Mouse (Mus musculus): ENCODE data around the gene Pif1. TPM values are rescaled to one million over a fixed set of nuclear protein-coding genes. Genes with fewer than 3 reads are reported as not detected.

Gene Pif1
- polyA plus RNA-seq, 1 experiment from 2014 or later = 13.3 TPM

DNA sequence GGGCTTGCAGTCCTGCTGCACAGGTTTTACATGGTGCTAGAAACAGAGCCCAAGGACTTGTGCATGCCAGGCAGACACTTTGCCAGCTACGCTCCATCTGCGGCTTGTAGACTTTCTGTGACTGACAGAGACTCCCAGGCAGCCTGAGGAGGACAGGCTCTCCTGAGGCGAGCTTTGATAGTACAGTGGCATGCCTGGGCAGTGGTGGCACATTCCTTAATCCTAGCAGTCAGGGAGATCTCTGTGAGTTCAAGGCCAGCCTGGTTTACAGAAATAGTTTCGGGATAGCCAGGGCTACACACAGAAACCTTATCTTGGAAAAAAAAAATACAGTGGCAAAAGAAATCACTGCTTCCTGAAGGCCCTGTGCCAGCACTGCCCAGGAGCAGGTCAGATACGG lies 39.8 kb upstream of the Pif1 start:
- H3K4me1 ChIP-seq (ENCODE audit: control insufficient read depth, insufficient read depth, low read length) = peaks cover 10% of the 10 kb centered on the region
- WGBS = 86% methylated on average over 5 of the region's 5 CpGs
- H3K9me3 ChIP-seq (ENCODE audit: control insufficient read depth, low read length) = no peaks in the 10 kb centered on the region
- H3K4me2 ChIP-seq (ENCODE audit: low read depth, severe bottlenecking) = no peak overlapping the region
- H3K36me3 ChIP-seq (ENCODE audit: control insufficient read depth, insufficient read depth, low read length) = no peaks in the 10 kb centered on the region
- DNase-seq (ENCODE audit: low spot score) = no peak
- no peak overlapping the region for H3K27ac ChIP-seq (replicated peaks; ENCODE audit: low read depth, low read length)
- no peak for ATAC-seq (ENCODE audit: insufficient number of reproducible peaks, low FRiP score, low TSS enrichment, low read depth)
- H3K4me3 ChIP-seq (ENCODE audit: low read depth, low read length) = no peak overlapping the region
- no peaks in the 10 kb centered on the region for H3K27me3 ChIP-seq (ENCODE audit: control insufficient read depth, insufficient read depth, low read length)
- H3K9ac ChIP-seq (ENCODE audit: low read length) = no peak overlapping the region

DNA sequence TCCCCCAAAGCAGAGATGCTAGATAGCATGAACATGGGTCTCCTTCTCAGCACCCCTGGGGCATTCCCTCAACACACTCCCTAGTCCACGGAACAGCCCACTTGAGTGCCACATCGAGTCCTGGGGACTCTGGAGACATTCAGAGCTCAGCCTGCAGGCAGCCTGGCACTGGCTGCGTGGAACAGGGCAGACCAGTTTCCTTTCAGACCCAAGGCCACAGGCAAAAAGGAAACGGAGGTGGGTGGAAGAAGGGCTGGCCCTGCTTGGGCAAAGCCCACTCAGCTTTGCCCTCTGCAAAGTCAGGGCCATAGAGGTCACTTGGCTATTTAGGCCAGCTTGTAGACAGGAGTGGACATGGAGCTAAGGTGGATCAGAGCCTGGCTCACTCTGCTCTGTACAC lies 39.1 kb upstream of the Pif1 start:
- no peaks in the 10 kb centered on the region for H3K27me3 ChIP-seq (ENCODE audit: control insufficient read depth, insufficient read depth, low read length)
- H3K9ac ChIP-seq (ENCODE audit: low read length) = no peak overlapping the region
- no peak for DNase-seq (ENCODE audit: low spot score)
- ATAC-seq (ENCODE audit: insufficient number of reproducible peaks, low FRiP score, low TSS enrichment, low read depth) = no peak
- H3K27ac ChIP-seq (replicated peaks; ENCODE audit: low read depth, low read length) = no peak overlapping the region
- no peaks in the 10 kb centered on the region for H3K36me3 ChIP-seq (ENCODE audit: control insufficient read depth, insufficient read depth, low read length)
- H3K4me2 ChIP-seq (ENCODE audit: low read depth, severe bottlenecking) = no peak overlapping the region
- WGBS = 81% methylated on average over 4 of the region's 4 CpGs
- no peaks in the 10 kb centered on the region for H3K9me3 ChIP-seq (ENCODE audit: control insufficient read depth, low read length)
- H3K4me1 ChIP-seq (ENCODE audit: control insufficient read depth, insufficient read depth, low read length) = peaks cover 10% of the 10 kb centered on the region
- no peak overlapping the region for H3K4me3 ChIP-seq (ENCODE audit: low read depth, low read length)

DNA sequence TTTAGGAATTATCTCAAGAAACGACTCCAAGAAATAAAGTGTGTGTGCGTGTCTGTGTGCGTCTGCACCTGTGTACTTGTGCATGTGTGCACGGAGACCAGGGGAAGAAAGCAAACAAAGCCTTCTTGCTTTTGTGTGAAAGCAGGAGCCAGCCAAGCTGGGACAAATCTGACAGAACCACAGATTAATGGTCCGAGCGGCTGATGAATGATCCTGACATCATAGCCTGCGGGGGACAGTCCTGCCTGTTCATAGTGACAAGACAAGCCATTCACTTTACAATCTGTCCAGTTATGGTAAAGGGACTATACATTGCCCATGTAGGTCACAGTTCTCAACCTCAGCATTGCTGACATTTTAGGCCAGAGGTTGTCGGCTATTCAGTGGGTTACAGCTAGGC lies 38.6 kb upstream of the Pif1 start:
- Histone ChIP-seq H3K4me2 (ENCODE audit: low read depth, severe bottlenecking) (no peak overlapping the region), H3K36me3 (ENCODE audit: control insufficient read depth, insufficient read depth, low read length) (no peaks in the 10 kb centered on the region), H3K9ac (ENCODE audit: low read length) (no peak overlapping the region), H3K27ac (replicated peaks; ENCODE audit: low read depth, low read length) (no peak overlapping the region), H3K4me3 (ENCODE audit: low read depth, low read length) (no peak overlapping the region), H3K27me3 (ENCODE audit: control insufficient read depth, insufficient read depth, low read length) (no peaks in the 10 kb centered on the region), H3K9me3 (ENCODE audit: control insufficient read depth, low read length) (no peaks in the 10 kb centered on the region), H3K4me1 (ENCODE audit: control insufficient read depth, insufficient read depth, low read length) (peaks cover 10% of the 10 kb centered on the region)
- ATAC-seq (ENCODE audit: insufficient number of reproducible peaks, low FRiP score, low TSS enrichment, low read depth) (no peak), DNase-seq (ENCODE audit: low spot score) (no peak)
- WGBS = 88% methylated on average over 8 of the region's 8 CpGs

DNA sequence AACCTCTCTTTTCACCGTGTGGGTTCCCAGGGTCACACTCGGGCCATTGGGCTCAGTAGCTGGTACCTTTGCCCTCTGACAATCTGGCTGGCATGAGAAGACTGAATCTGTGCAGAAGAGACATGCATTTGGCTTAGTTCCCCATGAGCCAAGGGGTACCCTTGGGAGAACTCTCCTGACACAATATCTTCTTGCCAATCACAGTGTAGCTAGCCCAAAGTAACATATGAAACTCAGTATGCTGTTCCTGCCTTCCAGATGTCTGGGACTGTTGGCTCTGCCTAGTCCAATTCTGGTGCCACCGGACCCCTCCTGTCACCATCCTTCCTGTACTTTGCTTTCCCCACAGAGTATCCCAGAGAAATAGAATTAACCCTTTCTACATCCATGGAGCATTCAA lies 37.8 kb upstream of the Pif1 start:
- no peak overlapping the region for H3K9ac ChIP-seq (ENCODE audit: low read length)
- H3K4me3 ChIP-seq (ENCODE audit: low read depth, low read length) = no peak overlapping the region
- 89% methylated on average over 3 of the region's 3 CpGs for WGBS
- H3K9me3 ChIP-seq (ENCODE audit: control insufficient read depth, low read length) = no peaks in the 10 kb centered on the region
- no peaks in the 10 kb centered on the region for H3K27me3 ChIP-seq (ENCODE audit: control insufficient read depth, insufficient read depth, low read length)
- H3K27ac ChIP-seq (replicated peaks; ENCODE audit: low read depth, low read length) = no peak overlapping the region
- DNase-seq (ENCODE audit: low spot score) (no peak), ATAC-seq (ENCODE audit: insufficient number of reproducible peaks, low FRiP score, low TSS enrichment, low read depth) (no peak)
- H3K36me3 ChIP-seq (ENCODE audit: control insufficient read depth, insufficient read depth, low read length) = no peaks in the 10 kb centered on the region
- no peak overlapping the region for H3K4me2 ChIP-seq (ENCODE audit: low read depth, severe bottlenecking)
- H3K4me1 ChIP-seq (ENCODE audit: control insufficient read depth, insufficient read depth, low read length) = peaks cover 10% of the 10 kb centered on the region

DNA sequence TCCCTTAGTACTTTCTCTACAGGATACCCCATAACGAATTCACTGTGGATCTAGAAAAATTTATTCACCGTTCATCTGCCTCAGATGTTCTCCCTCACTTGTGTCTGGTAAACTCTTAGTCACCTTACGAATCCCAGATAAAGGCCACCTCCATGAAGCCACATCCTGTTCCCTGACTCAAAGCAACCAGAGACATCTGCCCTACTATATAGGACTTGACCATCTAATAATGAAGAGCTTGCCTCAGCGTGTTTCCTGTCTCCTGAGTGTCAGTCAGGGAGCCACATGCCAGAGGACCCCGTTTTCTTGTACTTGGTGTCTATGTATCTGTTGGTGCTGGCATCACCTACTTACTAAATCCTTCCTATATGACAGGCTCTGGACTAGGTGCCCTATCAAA lies 37.3 kb upstream of the Pif1 start:
- DNase-seq (ENCODE audit: low spot score) (no peak), ATAC-seq (ENCODE audit: insufficient number of reproducible peaks, low FRiP score, low TSS enrichment, low read depth) (no peak)
- Histone ChIP-seq H3K4me1 (ENCODE audit: control insufficient read depth, insufficient read depth, low read length) (peaks cover 11% of the 10 kb centered on the region), H3K36me3 (ENCODE audit: control insufficient read depth, insufficient read depth, low read length) (no peaks in the 10 kb centered on the region), H3K4me2 (ENCODE audit: low read depth, severe bottlenecking) (no peak overlapping the region), H3K9me3 (ENCODE audit: control insufficient read depth, low read length) (no peaks in the 10 kb centered on the region), H3K9ac (ENCODE audit: low read length) (no peak overlapping the region), H3K27ac (replicated peaks; ENCODE audit: low read depth, low read length) (no peak overlapping the region), H3K27me3 (ENCODE audit: control insufficient read depth, insufficient read depth, low read length) (no peaks in the 10 kb centered on the region), H3K4me3 (ENCODE audit: low read depth, low read length) (no peak overlapping the region)
- 87% methylated on average over 5 of the region's 5 CpGs for WGBS

DNA sequence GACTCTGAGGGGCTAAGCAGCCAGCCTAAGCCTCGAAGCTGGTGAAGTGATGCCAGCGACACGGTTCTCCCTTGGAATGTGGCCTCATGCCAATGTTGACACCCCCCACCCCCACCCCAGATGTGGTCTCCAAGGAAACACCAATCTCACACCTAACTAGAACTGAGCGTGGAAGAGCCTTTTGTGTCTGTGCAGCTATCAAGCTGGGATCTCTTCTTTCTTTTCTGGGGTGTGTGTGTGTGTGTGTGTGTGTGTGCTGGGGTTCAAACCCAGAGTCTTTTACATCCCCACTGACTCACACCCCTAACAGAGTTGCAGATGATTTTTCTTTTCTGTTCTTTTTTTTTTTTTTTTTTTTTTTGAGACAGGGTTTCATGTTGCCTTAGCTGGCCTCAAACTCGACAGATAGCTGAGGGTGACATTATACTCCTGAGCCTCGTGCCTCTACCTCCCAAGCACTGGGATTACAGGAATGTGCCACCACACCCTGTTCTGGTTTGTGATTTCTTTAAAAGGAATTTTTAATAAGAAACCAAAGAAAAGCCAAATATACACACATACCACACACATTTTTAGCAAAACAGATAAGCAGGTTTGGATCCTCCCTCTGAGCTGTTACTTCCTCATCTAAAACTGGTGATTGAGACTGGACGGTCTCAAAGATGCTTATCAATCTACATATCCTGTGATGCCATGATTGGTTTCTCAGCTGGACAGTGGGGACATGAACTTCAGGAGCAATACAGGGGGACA lies 36.7 kb upstream of the Pif1 start:
- H3K9me3 ChIP-seq (ENCODE audit: control insufficient read depth, low read length) = no peaks in the 10 kb centered on the region
- peak overlapping the region; percentile 43 for H3K27ac ChIP-seq (replicated peaks; ENCODE audit: low read depth, low read length)
- H3K9ac ChIP-seq (ENCODE audit: low read length) = no peak overlapping the region
- no peak overlapping the region for H3K4me3 ChIP-seq (ENCODE audit: low read depth, low read length)
- H3K4me2 ChIP-seq (ENCODE audit: low read depth, severe bottlenecking) = no peak overlapping the region
- 50% methylated on average over 7 of the region's 7 CpGs for WGBS
- no peaks in the 10 kb centered on the region for H3K36me3 ChIP-seq (ENCODE audit: control insufficient read depth, insufficient read depth, low read length)
- ATAC-seq (ENCODE audit: insufficient number of reproducible peaks, low FRiP score, low TSS enrichment, low read depth) = no peak
- H3K4me1 ChIP-seq (ENCODE audit: control insufficient read depth, insufficient read depth, low read length) = peaks cover 18% of the 10 kb centered on the region
- H3K27me3 ChIP-seq (ENCODE audit: control insufficient read depth, insufficient read depth, low read length) = no peaks in the 10 kb centered on the region
- DNase-seq (ENCODE audit: low spot score) = no peak

DNA sequence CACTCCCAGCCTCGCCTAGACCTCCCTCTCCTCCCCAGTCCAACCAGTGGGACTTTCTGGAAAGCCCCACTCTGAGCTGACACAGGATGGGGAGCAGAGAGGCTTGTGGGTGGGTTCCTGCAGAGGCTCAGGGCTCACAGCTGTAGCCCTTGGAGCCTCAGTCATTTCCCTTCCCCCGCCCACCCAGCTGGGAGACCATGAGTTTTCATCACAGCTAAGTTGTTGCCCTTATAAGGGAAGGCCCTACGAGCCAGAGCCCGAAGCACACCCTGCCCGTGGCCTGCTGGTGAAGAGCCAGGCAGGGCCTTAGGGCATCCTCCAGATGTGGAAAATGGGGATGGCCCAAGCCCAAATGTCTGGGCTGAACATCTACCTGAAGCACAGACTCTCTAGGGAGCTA lies 35.9 kb upstream of the Pif1 start:
- no peak overlapping the region for H3K4me2 ChIP-seq (ENCODE audit: low read depth, severe bottlenecking)
- no peaks in the 10 kb centered on the region for H3K9me3 ChIP-seq (ENCODE audit: control insufficient read depth, low read length)
- peak overlapping the region; percentile 43 for H3K27ac ChIP-seq (replicated peaks; ENCODE audit: low read depth, low read length)
- H3K4me3 ChIP-seq (ENCODE audit: low read depth, low read length) = no peak overlapping the region
- H3K4me1 ChIP-seq (ENCODE audit: control insufficient read depth, insufficient read depth, low read length) = peaks cover 22% of the 10 kb centered on the region
- H3K9ac ChIP-seq (ENCODE audit: low read length) = no peak overlapping the region
- peak; percentile 81 for DNase-seq (ENCODE audit: low spot score)
- H3K36me3 ChIP-seq (ENCODE audit: control insufficient read depth, insufficient read depth, low read length) = no peaks in the 10 kb centered on the region
- H3K27me3 ChIP-seq (ENCODE audit: control insufficient read depth, insufficient read depth, low read length) = no peaks in the 10 kb centered on the region
- 7% methylated on average over 5 of the region's 5 CpGs for WGBS
- ATAC-seq (ENCODE audit: insufficient number of reproducible peaks, low FRiP score, low TSS enrichment, low read depth) = peak; percentile 71

DNA sequence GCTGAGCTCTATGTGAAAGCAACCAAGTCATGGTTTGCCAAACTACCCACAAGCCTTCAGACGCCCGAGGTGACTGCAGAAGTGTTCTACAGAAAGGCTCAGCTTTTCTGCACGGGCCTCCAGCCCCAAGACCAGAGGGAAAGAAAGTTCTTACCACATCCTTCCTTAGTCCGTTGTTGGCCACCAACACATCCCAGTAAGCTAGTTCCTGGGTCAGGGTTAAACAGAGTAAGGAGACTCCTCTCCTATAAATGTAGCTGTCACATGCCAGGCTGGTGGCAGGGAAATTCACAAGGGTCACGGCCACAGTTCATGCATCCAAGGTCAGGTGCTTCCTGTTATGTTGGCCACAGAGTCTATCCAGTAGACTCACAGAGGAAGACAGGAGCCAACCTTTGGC lies 34.8 kb upstream of the Pif1 start:
- H3K4me2 ChIP-seq (ENCODE audit: low read depth, severe bottlenecking) = no peak overlapping the region
- H3K9ac ChIP-seq (ENCODE audit: low read length) = no peak overlapping the region
- no peak overlapping the region for H3K4me3 ChIP-seq (ENCODE audit: low read depth, low read length)
- WGBS = 90% methylated on average over 5 of the region's 5 CpGs
- no peaks in the 10 kb centered on the region for H3K9me3 ChIP-seq (ENCODE audit: control insufficient read depth, low read length)
- 0 out of 2 replicates have a peak, but pooled peaks cover 3% of the 10 kb centered on the region for H3K36me3 ChIP-seq (ENCODE audit: control insufficient read depth, insufficient read depth, low read length)
- DNase-seq (ENCODE audit: low spot score) (no peak), ATAC-seq (ENCODE audit: insufficient number of reproducible peaks, low FRiP score, low TSS enrichment, low read depth) (no peak)
- H3K27me3 ChIP-seq (ENCODE audit: control insufficient read depth, insufficient read depth, low read length) = no peaks in the 10 kb centered on the region
- H3K4me1 ChIP-seq (ENCODE audit: control insufficient read depth, insufficient read depth, low read length) = peaks cover 22% of the 10 kb centered on the region
- H3K27ac ChIP-seq (replicated peaks; ENCODE audit: low read depth, low read length) = no peak overlapping the region

DNA sequence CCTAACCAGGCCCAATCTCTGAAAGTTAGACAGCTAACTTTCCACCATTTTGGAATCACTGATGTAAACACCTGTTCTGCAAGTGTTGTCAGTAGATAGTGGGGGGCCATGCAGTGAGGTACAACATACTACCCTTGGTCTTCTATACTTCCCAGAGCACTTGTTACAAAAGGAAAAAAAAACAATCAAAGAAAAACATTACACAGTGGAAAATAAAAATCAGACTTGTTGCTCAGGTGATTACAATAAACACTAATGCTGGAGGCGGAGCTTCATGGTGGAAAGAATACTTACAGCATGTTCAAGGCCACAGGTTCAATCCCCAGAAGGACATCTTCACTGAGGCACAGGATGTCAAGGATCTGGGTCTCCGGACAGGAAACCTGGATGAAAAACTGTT lies 34.2 kb upstream of the Pif1 start:
- 0 out of 2 replicates have a peak, but pooled peaks cover 3% of the 10 kb centered on the region for H3K36me3 ChIP-seq (ENCODE audit: control insufficient read depth, insufficient read depth, low read length)
- no peak for DNase-seq (ENCODE audit: low spot score)
- H3K4me1 ChIP-seq (ENCODE audit: control insufficient read depth, insufficient read depth, low read length) = peaks cover 22% of the 10 kb centered on the region
- H3K9me3 ChIP-seq (ENCODE audit: control insufficient read depth, low read length) = no peaks in the 10 kb centered on the region
- H3K4me2 ChIP-seq (ENCODE audit: low read depth, severe bottlenecking) = no peak overlapping the region
- WGBS = 97% methylated on average over 2 of the region's 2 CpGs
- no peak overlapping the region for H3K4me3 ChIP-seq (ENCODE audit: low read depth, low read length)
- no peak overlapping the region for H3K9ac ChIP-seq (ENCODE audit: low read length)
- ATAC-seq (ENCODE audit: insufficient number of reproducible peaks, low FRiP score, low TSS enrichment, low read depth) = no peak
- H3K27me3 ChIP-seq (ENCODE audit: control insufficient read depth, insufficient read depth, low read length) = no peaks in the 10 kb centered on the region
- no peak overlapping the region for H3K27ac ChIP-seq (replicated peaks; ENCODE audit: low read depth, low read length)

All from limb, embryonic 11.5 days (tissue).